Mouse (Mus musculus) cerebellum, postnatal 4 days (tissue): ENCODE measurements at regions not wholly inside any gene's neighbourhood (a gene's known extent, or its start where the extent isn't known, plus 50 kb on each side); places are given as distances from the start of the nearest gene placed in this dataset.
"Not testable (repeated sequence)": the region's sequence is repeated elsewhere in the genome, so short reads cannot be mapped to it uniquely, and the experiment has no call there.

Experiments
- DNase-seq, 2 experiments: peaks; one replicate each; pipeline ENCODE4 v3.0.0; 2022; ENCODE audit warnings: low spot score in 2 of 2, mixed read lengths in 1 of 2

GRCm38 (mm10) chr16:42546229-42547163 is 206.0 kb upstream of the Gap43 start:
- DNase-seq, result no peak

- DNase-seq, result no peak
These were observed 176.9 kb upstream of the Gap43 start for GRCm38 (mm10) chr16:42517321-42517720.

- no peak for DNase-seq
These were observed 175.5 kb upstream of the Gap43 start for GRCm38 (mm10) chr16:42515929-42516328.

GRCm38 (mm10) chr16:42505107-42505506 is 164.7 kb upstream of the Gap43 start:
- no peak for DNase-seq

GRCm38 (mm10) chr16:42501713-42502112 is 161.3 kb upstream of the Gap43 start:
- no peak for DNase-seq

GRCm38 (mm10) chr16:42501109-42501508 is 160.7 kb upstream of the Gap43 start:
- not testable (repeated sequence) for DNase-seq

GRCm38 (mm10) chr16:42499514-42499913 is 159.1 kb upstream of the Gap43 start:
- no peak for DNase-seq

GRCm38 (mm10) chr16:42498368-42498767 is 157.9 kb upstream of the Gap43 start:
- DNase-seq, result no peak

- DNase-seq, result no peak
These were observed 153.1 kb upstream of the Gap43 start for GRCm38 (mm10) chr16:42493596-42493995.

- DNase-seq, result no peak
These were observed 148.3 kb upstream of the Gap43 start for GRCm38 (mm10) chr16:42488745-42489144.

GRCm38 (mm10) chr16:42479978-42480377 is 139.5 kb upstream of the Gap43 start:
- no peak for DNase-seq

- no peak for DNase-seq
These were observed 126.5 kb upstream of the Gap43 start for GRCm38 (mm10) chr16:42466976-42467375.

GRCm38 (mm10) chr16:42456335-42456984 is 116.0 kb upstream of the Gap43 start:
- DNase-seq, result no peak

GRCm38 (mm10) chr16:42453338-42453737 is 112.9 kb upstream of the Gap43 start:
- no peak for DNase-seq

GRCm38 (mm10) chr16:42449840-42450444 is 109.5 kb upstream of the Gap43 start:
- no peak for DNase-seq

- DNase-seq, result peak in 1 of 2 experiments; percentile 40
These were observed 104.5 kb upstream of the Gap43 start for GRCm38 (mm10) chr16:42444863-42445423.

GRCm38 (mm10) chr16:42444408-42444862 is 104.0 kb upstream of the Gap43 start:
- peak in 1 of 2 experiments; percentile 24 for DNase-seq

- no peak for DNase-seq
These were observed 100.4 kb upstream of the Gap43 start for GRCm38 (mm10) chr16:42440822-42441221.

- no peak for DNase-seq
These were observed 91.1 kb upstream of the Gap43 start for GRCm38 (mm10) chr16:42431529-42431928.

GRCm38 (mm10) chr16:42416673-42417072 is 76.2 kb upstream of the Gap43 start:
- DNase-seq, result no peak

GRCm38 (mm10) chr16:42412031-42412430 is 71.6 kb upstream of the Gap43 start:
- DNase-seq, result not testable (repeated sequence)

GRCm38 (mm10) chr16:42396596-42396995 is 56.1 kb upstream of the Gap43 start:
- DNase-seq, result no peak
